Mouse (Mus musculus): ENCODE results near the gene Wdr13.

Wdr13 gene

DNA sequence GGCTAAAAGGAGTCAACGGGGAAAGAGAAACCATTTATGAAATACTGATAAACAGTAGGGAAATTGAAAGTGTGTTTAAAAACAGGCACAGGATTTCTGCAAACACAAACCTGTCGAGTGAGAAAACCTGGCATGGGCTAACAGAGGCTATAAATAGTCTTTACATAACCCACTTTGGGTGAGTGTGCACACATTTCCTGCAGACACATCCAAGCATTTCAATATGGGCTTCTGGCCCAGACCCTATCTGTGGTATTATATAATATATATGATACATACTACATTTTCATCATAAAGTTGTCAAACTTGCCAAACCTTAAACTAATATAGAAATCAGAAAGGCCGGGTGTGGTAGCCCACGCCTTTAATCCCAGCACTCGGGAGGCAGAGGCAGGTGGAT, 30.4 kb upstream of the Wdr13 start:
- Histone ChIP-seq H3K9me3 (ENCODE audit: low read length) (no peaks in the 10 kb centered on the region), H3K36me3 (ENCODE audit: insufficient read depth, low read length) (peaks cover 43% of the 10 kb centered on the region), H3K4me3 (replicated peaks; ENCODE audit: low read length) (no peak overlapping the region), H3K4me1 (replicated peaks; ENCODE audit: low read depth, low read length) (peaks cover 38% of the 10 kb centered on the region), H3K27me3 (ENCODE audit: insufficient read depth, low read length) (no peaks in the 10 kb centered on the region)
- TF ChIP-seq NANOG (IDR thresholded peaks at IDR 0.05; ENCODE audit: borderline replicate concordance, low read length) (no peak), CTCF (conservative IDR thresholded peaks at IDR 0.05; ENCODE audit: low read length) (no peak), POU5F1 (IDR thresholded peaks at IDR 0.05; ENCODE audit: borderline replicate concordance, low read length) (no peak)

DNA sequence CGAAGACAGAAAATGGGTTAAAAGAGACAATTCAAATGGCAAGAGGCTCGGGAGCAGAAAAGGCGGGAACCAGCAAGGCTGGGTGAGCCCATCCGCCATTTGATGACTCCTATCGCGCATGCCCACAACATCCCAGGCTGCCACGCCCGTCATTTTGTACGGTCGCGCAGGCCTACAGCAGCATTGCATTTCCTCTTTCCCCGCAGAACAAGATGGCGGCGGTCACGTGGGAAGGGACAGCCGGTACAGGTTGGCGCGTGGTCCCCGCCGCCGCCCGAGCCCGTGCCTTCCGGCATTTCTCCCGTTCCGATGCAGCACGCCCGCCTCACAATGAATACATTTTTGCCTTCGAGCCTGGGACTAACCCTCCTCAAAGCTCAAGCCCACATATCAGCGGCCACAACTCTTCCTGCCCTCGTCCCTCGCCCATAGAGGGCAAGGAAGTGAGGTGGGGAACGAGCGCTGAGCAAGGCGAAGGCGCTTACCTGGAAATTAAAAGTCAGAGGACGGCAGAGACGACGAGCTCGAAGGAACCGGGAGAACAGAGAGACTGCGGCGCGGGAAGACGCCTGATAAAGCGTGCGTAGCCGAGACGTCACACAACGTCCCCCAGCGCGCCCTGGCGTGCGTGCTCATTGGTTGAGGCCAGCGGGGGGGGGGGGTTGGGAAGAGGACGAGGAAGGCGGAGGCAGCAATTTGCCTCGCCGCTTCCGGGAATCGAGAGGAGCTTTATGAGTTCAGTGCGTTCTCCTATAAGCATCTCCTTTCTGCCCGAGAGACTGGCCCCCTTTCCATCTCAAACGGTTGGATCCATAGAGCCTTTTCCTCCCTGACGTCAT, 12.7 kb upstream of the Wdr13 start, which contains the start of gene Rbm3:
Rbm3 (minus strand) TSS at position 728 of the 839 bp plus-strand sequence.
- Histone ChIP-seq H3K4me3 (replicated peaks; ENCODE audit: low read length) (peak within 1 kb of the TSS; percentile 88), H3K4me1 (replicated peaks; ENCODE audit: low read depth, low read length) (peaks cover 25% of the 10 kb centered on the region), H3K9me3 (ENCODE audit: low read length) (no peaks in the 10 kb centered on the region), H3K27me3 (ENCODE audit: insufficient read depth, low read length) (no peaks in the 10 kb centered on the region), H3K36me3 (ENCODE audit: insufficient read depth, low read length) (peaks cover 47% of the 10 kb centered on the region)
- TF ChIP-seq NANOG (IDR thresholded peaks at IDR 0.05; ENCODE audit: borderline replicate concordance, low read length) (no peak), POU5F1 (IDR thresholded peaks at IDR 0.05; ENCODE audit: borderline replicate concordance, low read length) (no peak), CTCF (conservative IDR thresholded peaks at IDR 0.05; ENCODE audit: low read length) (no peak)

DNA sequence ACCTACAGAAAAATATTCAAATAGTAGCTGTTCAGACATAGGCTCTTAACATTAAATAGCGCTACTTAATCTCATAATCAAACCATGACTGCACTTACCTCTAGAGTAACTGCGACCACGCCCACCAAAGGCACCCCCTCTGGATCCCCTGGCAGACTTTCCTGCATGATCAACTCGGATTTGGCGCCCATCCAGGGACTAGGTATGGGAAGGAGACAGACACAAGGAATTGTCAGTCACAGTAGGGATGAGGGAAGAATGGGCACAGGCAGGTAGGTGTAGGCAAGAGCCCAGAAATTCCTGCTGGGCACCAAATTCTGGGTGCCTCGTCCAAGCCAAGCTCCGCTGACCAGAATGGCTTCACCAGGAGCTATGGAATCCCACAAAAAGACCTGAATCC, 11.1 kb upstream of the Wdr13 start:
- TF ChIP-seq POU5F1 (IDR thresholded peaks at IDR 0.05; ENCODE audit: borderline replicate concordance, low read length) (no peak), CTCF (conservative IDR thresholded peaks at IDR 0.05; ENCODE audit: low read length) (no peak), NANOG (IDR thresholded peaks at IDR 0.05; ENCODE audit: borderline replicate concordance, low read length) (no peak)

DNA sequence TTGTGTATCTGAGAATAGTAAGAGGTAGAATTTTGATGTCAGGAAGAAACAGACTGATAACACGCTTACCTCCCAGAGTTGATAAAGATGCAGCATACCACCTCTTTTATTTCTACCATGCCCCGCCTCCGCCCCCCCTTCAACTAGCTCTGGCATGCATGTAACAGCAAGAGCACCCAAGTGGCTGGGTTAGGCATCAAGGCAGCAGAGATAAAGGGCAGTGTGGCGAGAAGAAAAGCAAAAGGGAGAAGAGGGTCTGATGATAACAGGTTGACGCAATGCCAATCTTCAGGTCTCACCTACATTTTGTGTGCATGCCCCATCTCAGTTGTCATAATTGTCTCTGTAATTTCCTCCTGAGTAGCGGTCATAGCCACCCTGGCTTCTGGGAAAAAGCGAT, 10.3 kb upstream of the Wdr13 start:
- Histone ChIP-seq H3K4me3 (replicated peaks; ENCODE audit: low read length) (peak overlapping the region; percentile 88), H3K36me3 (ENCODE audit: insufficient read depth, low read length) (peaks cover 65% of the 10 kb centered on the region), H3K9me3 (ENCODE audit: low read length) (no peaks in the 10 kb centered on the region), H3K27me3 (ENCODE audit: insufficient read depth, low read length) (no peaks in the 10 kb centered on the region), H3K4me1 (replicated peaks; ENCODE audit: low read depth, low read length) (peaks cover 25% of the 10 kb centered on the region)
- no peak for TF ChIP-seq CTCF (conservative IDR thresholded peaks at IDR 0.05; ENCODE audit: low read length)
- TF ChIP-seq POU5F1 (IDR thresholded peaks at IDR 0.05; ENCODE audit: borderline replicate concordance, low read length) = no peak

More for the DNA sequence above, 11.1 kb upstream of the Wdr13 start:
- Histone ChIP-seq H3K27me3 (ENCODE audit: insufficient read depth, low read length) (no peaks in the 10 kb centered on the region), H3K4me3 (replicated peaks; ENCODE audit: low read length) (peak overlapping the region; percentile 88), H3K9me3 (ENCODE audit: low read length) (no peaks in the 10 kb centered on the region), H3K36me3 (ENCODE audit: insufficient read depth, low read length) (peaks cover 57% of the 10 kb centered on the region), H3K4me1 (replicated peaks; ENCODE audit: low read depth, low read length) (peaks cover 25% of the 10 kb centered on the region)

DNA sequence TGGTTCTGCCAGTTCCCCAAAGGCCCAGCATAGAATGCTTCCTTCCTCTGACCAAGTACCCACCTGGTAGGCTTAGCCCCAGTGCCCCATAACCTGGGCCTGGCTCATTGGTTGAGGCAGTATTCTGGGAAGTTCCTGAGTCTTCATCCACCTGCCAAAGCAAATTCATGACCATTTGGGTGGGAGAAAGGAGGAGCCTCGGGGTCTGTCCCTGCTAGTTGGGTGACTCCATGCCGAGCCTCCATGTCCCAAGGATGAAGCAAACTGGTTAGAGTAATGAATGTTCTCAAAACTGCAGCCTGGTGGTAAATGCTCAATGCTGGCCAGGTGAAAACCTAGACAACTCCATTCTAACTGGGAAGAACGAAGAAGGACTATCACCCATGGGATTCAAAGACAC, 8.4 kb upstream of the Wdr13 start:
- Histone ChIP-seq H3K27me3 (ENCODE audit: insufficient read depth, low read length) (no peaks in the 10 kb centered on the region), H3K4me1 (replicated peaks; ENCODE audit: low read depth, low read length) (peaks cover 20% of the 10 kb centered on the region), H3K4me3 (replicated peaks; ENCODE audit: low read length) (no peak overlapping the region), H3K9me3 (ENCODE audit: low read length) (no peaks in the 10 kb centered on the region), H3K36me3 (ENCODE audit: insufficient read depth, low read length) (peaks cover 76% of the 10 kb centered on the region)
- TF ChIP-seq CTCF (conservative IDR thresholded peaks at IDR 0.05; ENCODE audit: low read length) = no peak
- TF ChIP-seq NANOG (IDR thresholded peaks at IDR 0.05; ENCODE audit: borderline replicate concordance, low read length) = no peak
- no peak for TF ChIP-seq POU5F1 (IDR thresholded peaks at IDR 0.05; ENCODE audit: borderline replicate concordance, low read length)

DNA sequence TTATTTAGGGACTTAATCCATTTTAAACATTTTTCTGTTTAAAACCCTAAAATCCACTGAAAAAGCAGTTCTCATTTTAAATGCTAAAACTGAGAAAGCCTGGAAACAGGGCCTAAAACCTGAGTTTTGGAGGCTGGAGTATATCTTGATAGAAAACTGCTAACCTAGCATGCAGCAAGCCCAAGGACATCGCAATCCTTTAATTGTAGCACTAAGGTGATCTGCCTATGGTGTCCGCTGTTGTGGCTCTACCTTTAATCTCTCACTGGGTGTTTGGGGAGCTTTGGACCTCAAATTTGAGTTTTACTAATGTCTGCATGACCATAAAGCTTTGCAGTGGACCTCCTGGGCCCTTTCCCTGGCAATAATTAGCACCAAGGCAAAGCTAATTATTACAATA, 7.8 kb upstream of the Wdr13 start:
- TF ChIP-seq NANOG (IDR thresholded peaks at IDR 0.05; ENCODE audit: borderline replicate concordance, low read length) (no peak), POU5F1 (IDR thresholded peaks at IDR 0.05; ENCODE audit: borderline replicate concordance, low read length) (no peak), CTCF (conservative IDR thresholded peaks at IDR 0.05; ENCODE audit: low read length) (no peak)
- H3K4me1 ChIP-seq (replicated peaks; ENCODE audit: low read depth, low read length) = peaks cover 19% of the 10 kb centered on the region
- no peaks in the 10 kb centered on the region for H3K27me3 ChIP-seq (ENCODE audit: insufficient read depth, low read length)

DNA sequence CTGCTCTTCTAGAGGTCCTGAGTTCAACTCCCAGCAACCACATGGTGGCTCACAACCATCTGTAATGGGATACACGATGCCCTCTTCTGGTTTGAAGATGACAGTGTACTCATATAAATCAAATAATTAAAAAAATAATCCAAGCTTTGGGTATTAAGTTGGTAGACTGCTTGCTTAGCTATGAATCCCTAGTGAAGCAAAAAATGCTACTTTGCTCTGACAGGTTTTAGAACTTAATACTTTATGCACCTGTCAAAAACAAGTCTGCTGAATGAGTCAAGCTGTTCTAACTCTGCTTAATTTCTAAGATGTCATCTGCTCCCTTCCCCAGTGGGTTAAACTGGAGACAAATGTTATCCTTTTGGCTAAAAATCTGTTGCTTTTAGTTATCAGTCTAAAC, 6.8 kb upstream of the Wdr13 start:
- H3K9me3 ChIP-seq (ENCODE audit: low read length) = no peaks in the 10 kb centered on the region
- H3K4me1 ChIP-seq (replicated peaks; ENCODE audit: low read depth, low read length) = peaks cover 19% of the 10 kb centered on the region
- H3K4me3 ChIP-seq (replicated peaks; ENCODE audit: low read length) = no peak overlapping the region
- H3K27me3 ChIP-seq (ENCODE audit: insufficient read depth, low read length) = no peaks in the 10 kb centered on the region
- TF ChIP-seq POU5F1 (IDR thresholded peaks at IDR 0.05; ENCODE audit: borderline replicate concordance, low read length) (no peak), NANOG (IDR thresholded peaks at IDR 0.05; ENCODE audit: borderline replicate concordance, low read length) (no peak), CTCF (conservative IDR thresholded peaks at IDR 0.05; ENCODE audit: low read length) (no peak)
- peaks cover 71% of the 10 kb centered on the region for H3K36me3 ChIP-seq (ENCODE audit: insufficient read depth, low read length)

More for the DNA sequence above, 7.8 kb upstream of the Wdr13 start:
- Histone ChIP-seq H3K9me3 (ENCODE audit: low read length) (no peaks in the 10 kb centered on the region), H3K36me3 (ENCODE audit: insufficient read depth, low read length) (peaks cover 76% of the 10 kb centered on the region), H3K4me3 (replicated peaks; ENCODE audit: low read length) (no peak overlapping the region)

DNA sequence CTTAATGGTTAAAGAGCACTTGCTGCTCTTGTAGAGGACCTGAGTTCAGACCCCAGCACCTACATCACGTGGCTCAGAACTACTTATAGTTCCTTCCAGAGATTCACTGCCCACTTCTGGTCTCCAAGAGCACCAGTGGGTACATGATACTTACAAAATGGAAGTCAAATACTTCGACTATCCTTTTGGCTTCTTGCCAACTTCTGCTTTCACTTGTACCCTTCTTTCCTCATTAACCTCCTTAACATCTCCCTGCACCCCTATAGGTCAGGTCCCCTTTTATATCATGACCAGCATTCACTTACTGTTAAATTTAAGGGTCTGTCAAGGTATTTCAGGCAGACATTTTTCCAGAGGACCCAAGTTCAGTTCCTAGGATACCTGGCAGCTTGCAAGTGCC, 3.2 kb upstream of the Wdr13 start:
- Histone ChIP-seq H3K9me3 (ENCODE audit: low read length) (no peaks in the 10 kb centered on the region), H3K27me3 (ENCODE audit: insufficient read depth, low read length) (no peaks in the 10 kb centered on the region), H3K36me3 (ENCODE audit: insufficient read depth, low read length) (peaks cover 39% of the 10 kb centered on the region), H3K4me1 (replicated peaks; ENCODE audit: low read depth, low read length) (peaks cover 16% of the 10 kb centered on the region), H3K4me3 (replicated peaks; ENCODE audit: low read length) (no peak overlapping the region)
- TF ChIP-seq NANOG (IDR thresholded peaks at IDR 0.05; ENCODE audit: borderline replicate concordance, low read length) (no peak), POU5F1 (IDR thresholded peaks at IDR 0.05; ENCODE audit: borderline replicate concordance, low read length) (no peak), CTCF (conservative IDR thresholded peaks at IDR 0.05; ENCODE audit: low read length) (no peak)
